Mouse (Mus musculus) olfactory bulb, adult 2 months (tissue): ENCODE results near the gene Rxrb.

Experiments
- CTCF ChIP-seq: fragments of 200-500 bp; IDR thresholded peaks from 2 replicates; pipeline ENCODE4 v1.5.1; 2012; ENCODE audit warnings: low read depth, mild to moderate bottlenecking, low read length, moderate library complexity; ENCODE audit not compliant: insufficient read depth
- POLR2A ChIP-seq: fragments of 200-500 bp; IDR thresholded peaks from 2 replicates; pipeline ENCODE4 v1.6.1; 2012; ENCODE audit warnings: mild to moderate bottlenecking, low read depth, low read length, moderate library complexity; ENCODE audit not compliant: insufficient read depth

DNA sequence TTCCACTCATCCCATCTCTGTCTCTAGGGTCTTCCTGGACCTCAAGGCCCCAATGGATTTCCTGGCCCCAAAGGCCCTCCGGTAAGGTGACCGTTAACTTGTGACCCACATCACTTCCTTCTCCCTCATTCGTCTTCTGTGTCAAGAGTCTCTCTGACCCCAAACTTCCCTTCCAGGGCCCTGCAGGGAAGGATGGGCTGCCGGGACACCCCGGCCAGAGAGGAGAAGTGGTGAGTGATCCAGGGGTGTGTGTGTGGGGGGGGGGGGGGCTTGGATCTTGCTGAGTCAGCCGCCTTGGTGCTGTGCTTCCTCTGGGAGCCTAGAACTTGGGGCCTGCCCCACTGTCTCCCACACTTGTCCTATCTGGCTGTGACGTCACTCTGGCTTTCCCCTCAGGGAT, 25.6 kb downstream of the Rxrb start:
- TF ChIP-seq CTCF (no peak), POLR2A (no peak)
